Mouse (Mus musculus): Measurements from ENCODE around the gene Snip1.

Snip1 gene

DNA sequence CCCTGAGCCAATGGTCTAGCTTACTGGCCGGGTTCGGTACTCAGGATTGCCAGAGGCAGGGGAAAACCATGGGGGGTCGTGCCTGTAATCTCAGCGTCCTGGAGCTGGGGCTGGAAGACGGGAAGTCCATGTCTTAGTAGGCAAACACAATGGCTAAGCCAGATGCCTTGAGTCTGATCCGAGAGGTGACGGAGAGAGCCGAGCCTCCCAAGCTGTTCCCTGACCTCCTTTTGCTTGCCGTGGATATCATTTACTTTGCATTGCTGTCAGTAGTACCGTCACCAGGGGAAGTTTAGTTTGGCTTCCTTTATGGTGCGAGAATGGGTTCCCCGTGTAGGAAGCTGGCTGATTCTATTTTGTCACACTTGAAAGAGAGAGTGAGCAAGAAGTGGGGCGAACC lies 34.9 kb downstream of the Snip1 start:
- DNase-seq, result no peak

- no peak for DNase-seq
These were observed 38.9 kb downstream of the Snip1 start for GRCm38 (mm10) chr4:125105354-125105753.

- DNase-seq, result peak; percentile 65
These were observed 48.2 kb downstream of the Snip1 start for GRCm38 (mm10) chr4:125114638-125115037.

DNA sequence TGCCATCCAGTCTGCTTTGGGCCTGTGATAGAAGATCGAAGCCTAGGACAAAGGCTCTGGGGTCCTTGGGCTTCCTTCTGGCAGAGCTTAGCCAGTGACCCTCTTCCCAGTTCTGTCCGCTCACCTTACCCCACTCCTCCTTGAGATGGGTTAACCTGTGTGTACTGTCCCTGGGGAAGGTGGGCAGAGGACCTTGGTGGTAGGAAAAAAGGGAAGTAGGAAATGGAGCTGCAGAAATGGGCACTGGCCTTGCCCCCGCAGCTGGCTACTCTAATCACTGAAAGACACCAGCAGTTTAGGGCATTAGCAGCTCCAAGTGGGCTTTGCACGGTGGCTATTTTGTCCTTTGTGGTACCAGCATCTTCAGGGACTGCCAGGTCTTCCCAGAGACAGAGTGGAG lies 48.6 kb downstream of the Snip1 start:
- no peak for DNase-seq

DNA sequence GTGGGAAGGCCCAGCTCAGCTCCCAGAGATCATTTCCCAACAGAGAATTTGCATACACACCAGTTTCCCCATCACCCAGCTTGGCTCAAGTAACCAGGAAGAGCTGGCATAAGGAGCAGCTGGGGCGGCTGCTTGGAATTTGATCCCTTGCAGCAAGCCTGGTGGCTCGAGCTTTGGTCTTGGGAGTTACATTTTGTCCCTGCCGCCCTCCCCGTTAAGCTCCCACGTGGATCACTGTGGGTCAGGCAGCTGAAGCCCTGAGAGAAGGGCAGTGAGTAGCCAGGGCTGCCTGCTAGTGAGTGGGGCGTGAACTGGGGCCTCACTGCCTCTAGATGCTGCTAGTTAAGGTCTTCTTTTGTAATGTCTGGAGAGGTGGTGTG lies 49.2 kb downstream of the Snip1 start:
- DNase-seq, result no peak

- DNase-seq, result peak; percentile 48
These were observed 49.8 kb downstream of the Snip1 start for GRCm38 (mm10) chr4:125116090-125116861.

GRCm38 (mm10) chr4:125116929-125117328 lies 50.5 kb downstream of the Snip1 start:
- no peak for DNase-seq

GRCm38 (mm10) chr4:125117902-125118320 lies 51.4 kb downstream of the Snip1 start:
- no peak for DNase-seq

- no peak for DNase-seq
These were observed 52.6 kb downstream of the Snip1 start for GRCm38 (mm10) chr4:125119070-125119469.

DNA sequence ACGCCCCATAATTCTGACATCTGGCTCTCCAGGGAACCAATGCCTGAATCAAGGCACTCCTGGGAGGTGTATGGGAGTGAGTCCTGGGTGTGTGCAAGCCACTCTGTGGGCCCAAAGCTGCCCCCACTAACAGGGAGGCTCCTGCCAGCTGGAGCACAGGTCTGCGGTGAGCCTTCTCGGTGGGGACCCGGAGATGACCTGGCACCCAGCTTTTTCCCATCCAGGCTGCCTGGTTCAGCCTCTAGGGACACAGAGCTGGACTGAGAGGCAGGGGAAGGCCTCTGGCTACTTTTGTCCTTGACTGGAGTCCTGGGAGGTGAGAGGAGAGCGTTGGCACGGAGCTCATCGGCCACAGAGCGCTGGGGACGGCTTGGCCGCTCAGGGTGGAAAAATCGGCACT lies 53.2 kb downstream of the Snip1 start:
- DNase-seq, result no peak

- DNase-seq, result no peak
These were observed 56.2 kb downstream of the Snip1 start for GRCm38 (mm10) chr4:125122431-125123278.

- no peak for DNase-seq
These were observed 56.8 kb downstream of the Snip1 start for GRCm38 (mm10) chr4:125123279-125123671.

Data from cerebellum, adult 11 months (tissue).